Mouse (Mus musculus): ENCODE results near the gene Rtn4rl1.

DNA sequence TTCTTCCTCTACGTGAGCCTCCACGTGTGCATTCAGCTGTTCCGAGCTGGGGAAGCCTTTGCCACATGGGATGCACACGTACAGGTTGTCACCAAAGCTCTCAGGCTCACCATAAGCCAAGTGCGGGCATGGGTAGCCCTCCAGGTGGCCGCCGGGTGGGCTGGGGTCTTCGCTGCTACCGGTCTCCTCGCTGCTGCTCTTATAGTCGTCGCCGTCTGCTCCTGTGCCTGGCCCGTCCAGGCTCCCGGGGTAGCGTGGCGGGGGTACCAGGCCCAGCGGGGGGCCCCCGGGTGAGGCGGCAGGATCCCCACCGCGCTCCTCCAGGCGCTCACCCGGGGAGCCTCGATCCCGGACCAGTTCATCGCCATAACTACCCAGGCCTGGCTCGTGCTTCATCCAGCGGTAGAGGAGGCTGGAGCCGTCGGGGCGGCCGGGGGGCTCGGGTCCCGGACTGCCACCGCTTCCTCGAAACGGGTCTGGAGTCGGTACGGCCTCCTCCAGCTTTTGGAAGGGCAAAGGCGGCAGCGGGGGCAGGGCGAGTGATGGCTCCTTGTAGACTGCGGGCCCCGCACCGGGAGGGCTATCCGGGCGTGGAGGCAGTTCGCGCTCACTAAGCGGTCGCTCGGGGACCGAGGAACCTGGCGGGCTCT is 27.3 kb upstream of the Rtn4rl1 start:
- TF ChIP-seq POLR2A (IDR thresholded peaks at IDR 0.05; ENCODE audit: borderline replicate concordance, insufficient read depth, low read length): no peak
- no peak for TF ChIP-seq CTCF (IDR thresholded peaks at IDR 0.05; ENCODE audit: borderline replicate concordance, insufficient read depth, low read depth, low read length)

Measured in cerebellum, adult 2 months (tissue).